Comparison of ENCODE assay signal across 14 mouse cellular contexts in genomic region chr1:193278414-193279045, GRCm38 (mm10). TPM values are rescaled to one million over a fixed set of nuclear protein-coding genes. Genes with fewer than 3 reads are reported as not detected.
DNase-seq lines count a peak whose midpoint lies in the region.
"Had no signal": no experiment of that assay in that cellular context is flagged by ENCODE, and none has a peak within 500 bp of the region (broad histone marks: within the 10 kb centered on the region; RNA-seq: fewer than 3 reads in every experiment).

No protein-coding gene starts in this region.

- WGBS in forebrain, embryonic 10.5 days, result 50% methylated on average over 6 of the region's 6 CpGs

- no peaks in the 10 kb centered on the region for H3K27me3 ChIP-seq in forebrain, embryonic 10.5 days (ENCODE audit: poor library complexity, severe bottlenecking)
- H3K27me3 ChIP-seq: embryonic facial prominence, embryonic 13.5 days; forebrain, embryonic 15.5 days; liver, embryonic 13.5 days had no signal

- peaks cover 11% of the 10 kb centered on the region for H3K4me1 ChIP-seq in forebrain, embryonic 10.5 days
- H3K4me1 ChIP-seq: forebrain, embryonic 15.5 days had no signal

- DNase-seq in kidney, adult 8-10 months, result peak; percentile 41 to 63
- DNase-seq in kidney, postnatal 14 days, result no peak
- DNase-seq in R1 (ENCODE audit: low read depth, low spot score), result peak; percentile 41
- peak; percentile 70 for DNase-seq in adrenal gland, postnatal 14 days
- peak; percentile 38 for DNase-seq in lung, postnatal 10 days
- no peak for DNase-seq in forebrain, embryonic 10.5 days (ENCODE audit: extremely low spot score, low spot score)
- DNase-seq in urinary bladder, postnatal 14 days (ENCODE audit: low spot score), result no peak
- DNase-seq: cerebellum, postnatal 25 days; liver, embryonic 13.5 days; thymus, postnatal 4 days had no signal

- no peaks in the 10 kb centered on the region for H3K9me3 ChIP-seq in forebrain, embryonic 10.5 days
- H3K9me3 ChIP-seq: embryonic facial prominence, embryonic 13.5 days; forebrain, embryonic 15.5 days; hindbrain, embryonic 10.5 days; liver, embryonic 13.5 days had no signal

- H3K4me3 ChIP-seq in forebrain, embryonic 10.5 days, result no peak overlapping the region
- H3K4me3 ChIP-seq: embryonic facial prominence, embryonic 13.5 days; forebrain, embryonic 15.5 days; hindbrain, embryonic 10.5 days; liver, embryonic 13.5 days had no signal

- no peak overlapping the region for H3K27ac ChIP-seq in forebrain, embryonic 10.5 days
- H3K27ac ChIP-seq: embryonic facial prominence, embryonic 13.5 days; forebrain, embryonic 15.5 days; hindbrain, embryonic 10.5 days; kidney, postnatal 0 days; liver, embryonic 13.5 days had no signal

- no peaks in the 10 kb centered on the region for H3K36me3 ChIP-seq in forebrain, embryonic 10.5 days (replicated peaks)
- H3K36me3 ChIP-seq: embryonic facial prominence, embryonic 13.5 days; forebrain, embryonic 15.5 days; hindbrain, embryonic 10.5 days; liver, embryonic 13.5 days had no signal

RNA-seq across cellular contexts. Expression of gene G0s2, which starts 5.5 kb away (rescaled TPM):
- total RNA-seq in adrenal gland, postnatal 14 days (2021), result 163 and 182 TPM in 2 replicates
- 5.6 and 6.1 TPM in 2 replicates for polyA plus RNA-seq in forebrain, embryonic 10.5 days (2016; fragmentation: Nextera tagmentation; extraction: Ambion mirVana)

RNA-seq across cellular contexts. Expression of gene Hsd11b1, which starts 14.7 kb away (rescaled TPM):
- total RNA-seq in adrenal gland, postnatal 14 days (2021), result 26.4 and 82.7 TPM in 2 replicates
- 0.12 and 0.14 TPM in 2 replicates for polyA plus RNA-seq in forebrain, embryonic 10.5 days (2016; fragmentation: Nextera tagmentation; extraction: Ambion mirVana)
- polyA plus RNA-seq: hindbrain, embryonic 10.5 days had no signal

Comparison
In these comparisons a context has a peak if more than half of its experiments do, and no peak if none do; other contexts are left out.
1. DNase-seq: peak in kidney, adult 8-10 months (2 of 2), R1 (single experiment), adrenal gland, postnatal 14 days (single experiment) and lung, postnatal 10 days (single experiment); none in kidney, postnatal 14 days (single experiment), forebrain, embryonic 10.5 days (single experiment) and urinary bladder, postnatal 14 days (single experiment).